Mouse (Mus musculus) gastrocnemius, postnatal 14 days (tissue): ENCODE results near the gene Bloc1s6. TPM values are rescaled to one million over a fixed set of nuclear protein-coding genes. Genes with fewer than 3 reads are reported as not detected.
A peak's percentile ranks its signal among the peaks of the same experiment; 100 is the strongest.

Experiments used
- DNase-seq: peaks from one replicate; pipeline ENCODE4 v3.0.0; 2021; ENCODE audit warnings: mixed read lengths
- intact Hi-C: fragments of 180-260 bp; cut with DNase I; formaldehyde crosslinking; loops from one replicate; pipeline ENCODE4 v1.15.1; 2025; ENCODE audit warnings: low total_unique reads
- long read RNA-seq, 2 experiments: library from polyadenylated mRNA; stranded (forward); transcript quantifications; one replicate each; pipeline ENCODE4 v2.0.0; 2021
- total RNA-seq, 2 experiments: library from RNA; stranded (reverse); gene quantifications; 2 replicates each; pipeline ENCODE4 v1.2.3; 2021

Gene Bloc1s6
- 10 to 100 TPM; 16.8 to 19.3 TPM for total RNA-seq
- long read RNA-seq, experiment 1, transcript Bloc1s6-201 (5 exons, 3,484 nt), result major isoform, 33 of 36 reads
- long read RNA-seq, experiment 1, partial matches to known transcripts, result 1 of 36 reads
- long read RNA-seq, experiment 1, other reads (novel, unspliced or antisense), result 0 of 36 reads
- long read RNA-seq, experiment 2, transcript Bloc1s6-201 (5 exons, 3,484 nt), result major isoform, 44 of 49 reads
- long read RNA-seq, experiment 2, partial matches to known transcripts, result 2 of 49 reads
- long read RNA-seq, experiment 2, other reads (novel, unspliced or antisense), result 2 of 49 reads

- intact Hi-C loops, result no loop called here
- DNase-seq, result peak; percentile 89
These were observed at the start of gene Bloc1s6 for GRCm38 (mm10) chr2:122737894-122738830. Gene Bloc1s6 (plus strand): TSS chr2:122738503.

DNA sequence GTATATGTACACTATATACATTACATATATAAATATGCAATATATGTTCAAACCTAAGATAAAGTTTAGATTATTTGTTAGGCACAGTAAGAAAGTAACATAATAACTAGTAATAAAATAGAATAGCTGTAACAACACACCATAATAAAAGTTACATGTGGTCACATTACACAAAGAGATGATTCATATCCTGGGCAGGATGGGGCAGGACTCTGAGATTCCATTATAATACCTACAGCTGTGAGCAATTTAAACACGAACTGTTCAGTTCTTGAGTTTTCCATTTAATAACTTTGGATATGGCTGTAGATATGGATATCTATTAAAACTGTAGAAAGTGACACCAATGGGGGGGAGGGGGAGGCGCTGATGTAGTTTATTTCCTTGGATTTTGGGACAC, 40.8 kb upstream of the Bloc1s6 start:
- DNase-seq, result no peak
- intact Hi-C loops, result no loop called here

DNA sequence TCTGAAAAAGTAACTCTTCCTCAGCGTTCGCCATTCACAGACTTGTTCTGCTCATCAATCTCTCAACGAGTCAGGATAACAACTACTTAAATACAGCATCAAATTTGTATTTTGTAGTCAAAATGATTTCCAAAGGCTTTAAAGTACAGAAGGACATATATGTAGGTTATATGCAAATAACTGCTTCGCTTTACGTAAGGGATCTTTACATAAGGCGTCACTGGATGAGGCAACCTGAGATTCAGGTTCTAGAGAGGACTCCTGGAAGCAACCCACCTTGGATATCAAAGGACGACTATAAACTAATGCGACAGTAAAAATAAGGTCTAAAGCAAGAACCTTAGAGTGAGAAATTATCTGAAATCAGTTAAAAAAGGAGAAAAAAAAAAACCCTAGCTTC, 37.3 kb upstream of the Bloc1s6 start:
- intact Hi-C loops, result no loop called here
- DNase-seq, result no peak

DNA sequence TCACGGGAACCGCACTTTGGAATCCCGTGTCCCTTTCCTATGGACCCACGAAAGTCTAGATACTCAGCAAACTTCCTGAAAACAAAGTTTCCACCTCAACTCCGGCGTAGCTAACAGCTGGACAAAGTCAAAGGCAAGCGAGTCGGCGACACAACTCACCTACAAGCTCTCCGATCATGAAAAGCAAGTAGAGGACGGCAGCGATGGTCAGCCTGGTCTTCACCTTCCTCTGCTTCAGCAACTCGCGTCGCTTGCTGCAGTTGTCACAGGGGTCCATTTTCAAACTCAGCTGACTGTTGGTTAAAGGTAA, 36.5 kb upstream of the Bloc1s6 start:
- no peak for DNase-seq
- intact Hi-C loops, result no loop called here

DNA sequence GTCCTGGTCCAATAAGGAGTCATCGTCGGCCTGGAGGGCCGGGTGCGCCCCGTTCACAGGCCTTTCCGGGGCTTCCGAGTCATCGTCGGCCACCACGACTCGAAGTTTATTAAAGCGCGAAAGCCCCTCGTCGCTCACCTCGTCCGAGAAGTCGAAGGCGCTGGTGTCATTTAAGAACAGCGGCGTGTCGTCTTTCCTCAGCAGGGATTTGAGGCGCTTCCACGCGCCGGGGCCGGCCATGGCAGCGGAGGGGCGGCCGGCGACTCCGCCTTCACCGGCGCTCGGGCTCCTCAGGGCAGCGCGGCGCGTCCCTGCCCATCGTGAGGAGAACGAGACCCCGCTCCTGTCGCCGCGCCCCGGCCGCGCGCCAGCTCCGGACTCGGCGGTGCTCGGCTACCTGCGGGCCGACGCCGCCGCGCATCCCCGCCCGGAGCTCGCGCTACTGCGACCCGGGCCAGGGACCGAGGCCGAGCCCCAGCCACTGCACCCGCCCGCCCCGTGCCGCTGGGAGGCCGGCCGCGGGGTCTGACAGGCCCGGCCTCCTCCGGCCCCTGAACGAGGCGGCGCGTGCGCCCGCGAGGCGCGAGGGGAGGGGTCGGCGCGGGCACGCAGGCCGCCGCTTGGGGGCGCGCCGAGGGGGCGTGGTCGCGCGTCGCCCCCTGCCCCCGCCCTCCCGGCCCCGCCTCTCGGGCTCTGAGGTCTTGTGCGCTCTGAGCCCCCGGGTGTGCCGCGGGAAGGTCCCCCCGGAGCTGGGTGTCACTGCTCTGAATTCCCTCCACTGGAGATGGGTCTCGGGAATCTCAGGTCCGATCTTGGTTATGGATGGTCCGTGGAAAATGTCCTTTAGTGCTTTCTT, 35.9 kb upstream of the Bloc1s6 start, which contains the start of gene Slc30a4:
TSS of gene Slc30a4 (minus strand) at position 483 of the 856 bp plus-strand sequence.
- intact Hi-C loops, result no loop called here
- DNase-seq, result peak; percentile 84

DNA sequence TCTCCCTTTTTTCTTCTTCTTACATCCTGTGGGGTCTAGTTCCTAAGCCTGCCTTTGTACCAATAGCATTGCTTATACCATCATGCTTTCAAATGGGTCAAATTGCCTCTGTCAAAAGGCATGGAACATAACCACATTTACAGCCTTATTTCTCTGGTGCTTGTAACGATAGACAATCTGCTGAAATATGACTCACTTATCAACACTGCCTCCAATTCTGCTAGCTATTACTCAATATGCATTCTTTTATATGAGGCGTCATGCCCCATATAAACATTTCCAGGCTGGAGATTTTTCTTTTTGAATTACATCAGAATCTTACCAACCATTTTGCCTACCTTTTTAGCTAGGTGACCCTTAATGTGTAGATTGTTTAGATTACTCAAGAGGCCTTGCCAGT, 33.7 kb upstream of the Bloc1s6 start:
- DNase-seq, result no peak
- intact Hi-C loops, result no loop called here

- intact Hi-C loops, result no loop called here
- DNase-seq, result no peak
These were observed 30.2 kb upstream of the Bloc1s6 start for GRCm38 (mm10) chr2:122708080-122708479.

- intact Hi-C loops, result no loop called here
- DNase-seq, result no peak
These were observed 29.1 kb upstream of the Bloc1s6 start for GRCm38 (mm10) chr2:122709156-122709555.

GRCm38 (mm10) chr2:122711911-122712310, 26.4 kb upstream of the Bloc1s6 start:
- intact Hi-C loops, result no loop called here
- no peak for DNase-seq

- no peak for DNase-seq
- intact Hi-C loops, result no loop called here
These were observed 25.5 kb upstream of the Bloc1s6 start for GRCm38 (mm10) chr2:122712848-122713247.

DNA sequence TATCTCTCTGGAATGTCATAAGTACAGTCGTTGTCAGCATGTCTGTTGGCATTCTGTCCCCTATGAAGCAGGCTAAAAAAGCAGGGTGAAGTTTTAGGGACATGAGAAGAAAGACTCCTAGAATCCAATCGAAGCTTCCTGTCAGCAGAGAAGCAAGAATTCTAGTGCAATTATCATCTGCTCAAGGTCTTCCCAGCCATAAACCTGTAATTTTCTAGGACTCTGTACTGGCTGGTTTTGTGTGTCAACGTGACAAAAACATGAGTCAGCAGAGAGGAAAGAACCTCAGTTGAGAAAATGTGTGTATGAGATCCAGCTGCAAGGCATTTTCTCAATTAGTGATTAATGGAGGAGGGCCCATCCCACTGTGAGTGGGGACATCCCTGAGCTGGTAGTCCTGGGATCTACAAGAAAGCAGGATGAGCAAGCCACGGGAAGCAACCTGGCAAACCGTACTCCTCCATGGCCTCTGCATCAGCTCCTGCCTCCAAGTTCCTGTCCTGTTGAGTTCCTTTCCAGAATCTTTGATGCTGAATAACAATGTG, 23.1 kb upstream of the Bloc1s6 start:
- DNase-seq, result no peak
- intact Hi-C loops, result no loop called here

DNA sequence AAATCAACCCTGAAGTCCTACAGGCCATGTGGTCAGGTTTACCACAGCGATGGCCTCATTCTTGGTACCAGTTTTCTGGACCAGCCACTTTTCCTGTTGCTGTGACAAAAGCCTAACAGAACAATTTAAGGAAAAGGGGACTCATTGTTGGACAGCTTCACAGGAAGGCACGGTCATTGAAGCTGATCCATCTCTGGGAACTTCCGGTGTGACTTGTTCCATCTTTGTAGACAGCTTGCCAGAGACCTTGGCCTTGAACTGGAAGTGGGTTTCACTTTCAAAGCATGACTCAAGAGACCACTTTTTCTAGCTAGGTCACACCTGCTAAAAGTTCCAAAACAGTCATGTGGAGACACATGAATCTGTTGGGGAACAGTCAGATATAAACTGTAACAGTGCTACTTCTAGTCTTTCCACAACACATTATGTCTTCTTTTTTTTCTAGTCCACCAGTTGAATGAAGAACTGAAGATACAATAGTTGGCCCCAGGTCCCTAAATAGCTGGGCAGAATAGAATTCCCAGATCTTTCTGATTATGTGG, 21.9 kb upstream of the Bloc1s6 start:
- no peak for DNase-seq
- intact Hi-C loops, result no loop called here

DNA sequence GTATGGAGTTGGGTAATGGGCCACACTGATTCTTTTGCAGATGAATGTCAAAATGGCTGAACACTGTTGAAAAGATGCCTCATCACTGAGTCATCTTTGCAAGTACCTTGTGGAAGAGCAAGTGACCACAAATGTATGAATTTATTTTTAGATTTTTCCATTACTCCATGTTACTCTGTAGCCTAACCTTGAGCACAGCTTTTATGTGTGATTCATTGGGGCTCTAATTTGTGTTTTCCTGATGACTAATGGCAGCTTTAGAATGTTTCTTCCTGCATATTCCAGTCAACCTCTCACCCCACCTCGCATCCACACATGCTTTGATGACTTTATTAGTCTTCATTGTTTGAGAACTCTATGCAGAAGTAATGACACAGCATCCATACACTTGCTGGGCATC, 19.1 kb upstream of the Bloc1s6 start:
- intact Hi-C loops, result no loop called here

GRCm38 (mm10) chr2:122720564-122720963, 17.7 kb upstream of the Bloc1s6 start:
- no peak for DNase-seq
- intact Hi-C loops, result no loop called here

More for the DNA sequence above, 19.1 kb upstream of the Bloc1s6 start:
- DNase-seq, result no peak

DNA sequence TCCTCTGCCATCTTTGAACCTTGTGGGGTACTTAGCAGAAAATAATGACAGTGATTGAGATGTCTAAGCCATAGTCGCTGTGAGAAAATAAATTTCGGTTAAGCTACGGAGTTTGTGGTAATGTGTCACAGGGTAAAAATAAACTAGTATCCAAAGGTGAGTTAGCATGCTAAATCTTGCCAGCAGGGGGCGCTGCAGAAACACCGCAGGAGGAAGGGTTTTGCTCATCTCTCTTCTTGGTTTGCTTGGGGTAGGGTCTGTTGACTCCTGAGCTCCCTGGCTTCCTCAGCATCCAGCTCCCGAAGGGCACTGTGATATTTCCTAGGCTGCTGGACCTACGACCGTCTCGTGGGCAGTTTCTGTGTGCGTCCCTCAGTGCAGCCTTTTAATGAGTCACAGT, 12.7 kb upstream of the Bloc1s6 start:
- intact Hi-C loops, result no loop called here
- peak; percentile 30 for DNase-seq

GRCm38 (mm10) chr2:122731456-122731855, 6.8 kb upstream of the Bloc1s6 start:
- no peak for DNase-seq
- intact Hi-C loops, result no loop called here

DNA sequence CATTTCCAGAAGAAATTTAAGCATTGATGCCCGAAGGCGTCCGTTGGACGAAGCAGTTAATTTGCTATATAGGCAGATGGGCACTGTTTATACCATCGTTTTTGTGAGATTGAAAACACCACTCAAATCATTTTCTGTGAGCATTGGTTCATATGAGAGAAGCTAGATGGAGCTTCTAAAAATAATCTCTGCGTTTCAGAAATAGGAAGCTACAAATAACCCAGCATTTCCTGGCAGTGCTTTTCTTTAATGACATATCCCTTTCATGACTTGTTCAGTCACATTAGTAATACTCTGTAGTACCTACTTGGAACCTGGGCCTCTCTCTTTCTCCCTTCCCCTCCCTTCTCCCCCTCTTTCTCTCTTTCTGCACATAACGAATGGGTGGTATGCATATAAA, 720 bp downstream of the Bloc1s6 start:
- intact Hi-C loops, result no loop called here
- DNase-seq, result no peak

DNA sequence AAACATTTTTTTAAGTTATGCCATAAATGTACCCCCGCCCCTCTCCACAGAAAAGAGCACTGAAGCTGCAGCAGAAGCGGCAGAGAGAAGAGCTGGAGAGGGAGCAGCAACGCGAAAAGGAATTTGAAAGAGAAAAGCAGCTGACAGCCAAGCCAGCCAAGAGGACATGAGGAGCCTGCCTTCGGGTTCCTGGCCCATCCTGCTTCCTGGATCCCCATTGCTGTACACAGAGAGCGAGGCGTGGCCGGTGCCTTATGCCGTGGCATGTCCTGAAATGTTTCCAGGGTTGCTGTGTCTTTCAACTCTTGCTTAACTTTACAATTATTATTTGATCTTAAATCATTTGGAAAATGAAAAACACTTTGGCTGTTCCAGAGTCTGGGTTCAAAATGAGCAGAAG, 8.2 kb downstream of the Bloc1s6 start:
- no peak for DNase-seq
- intact Hi-C loops, result no loop called here

GRCm38 (mm10) chr2:122753739-122754343, 15.5 kb downstream of the Bloc1s6 start:
- peak; percentile 23 for DNase-seq

More at GRCm38 (mm10) chr2:122753739-122754343, 15.5 kb downstream of the Bloc1s6 start:
- intact Hi-C loops, result loop anchor here (10.0 kb wide), 2 partner anchors 89 to 119 kb away; partner anchors contain the start of gene AA467197
